Mouse (Mus musculus) forebrain, embryonic 15.5 days (tissue): ENCODE data around the gene Il27ra. TPM values are rescaled to one million over a fixed set of nuclear protein-coding genes. Genes with fewer than 3 reads are reported as not detected.

Source experiments
- ATAC-seq: fragments of 200-750 bp; cut with Nextera tagmentation; replicated peaks from 2 replicates; pipeline ENCODE4 v1.8.0; 2017; ENCODE audit warnings: mild to moderate bottlenecking, moderate TSS enrichment, moderate library complexity
- H3K27ac ChIP-seq: fragments of 300-500 bp; sonication (generic); replicated peaks from 2 replicates; pipeline ENCODE4 v1.5.1; 2015; ENCODE audit warnings: mild to moderate bottlenecking, inconsistent platforms
- H3K27me3 ChIP-seq: fragments of 300-500 bp; sonication (generic); 2 replicates; pipeline ENCODE4 v1.6.1; 2015; ENCODE audit warnings: inconsistent platforms
- H3K36me3 ChIP-seq: fragments of 300-500 bp; sonication (generic); 2 replicates; pipeline ENCODE4 v1.6.1; 2015; ENCODE audit warnings: mild to moderate bottlenecking, inconsistent platforms
- H3K4me1 ChIP-seq: fragments of 300-500 bp; sonication (generic); 2 replicates; pipeline ENCODE4 v1.6.1; 2015; ENCODE audit warnings: inconsistent platforms
- H3K4me2 ChIP-seq: fragments of 300-500 bp; sonication (generic); replicated peaks from 2 replicates; pipeline ENCODE4 v1.6.1; 2015; ENCODE audit warnings: mild to moderate bottlenecking, inconsistent platforms
- H3K4me3 ChIP-seq: fragments of 300-500 bp; sonication (generic); 2 replicates; pipeline ENCODE4 v1.5.1; 2015; ENCODE audit warnings: mild to moderate bottlenecking, inconsistent platforms
- H3K9ac ChIP-seq: fragments of 300-500 bp; sonication (generic); replicated peaks from 2 replicates; pipeline ENCODE4 v1.6.1; 2015; ENCODE audit warnings: mild to moderate bottlenecking, inconsistent platforms
- H3K9me3 ChIP-seq: fragments of 300-500 bp; sonication (generic); 2 replicates; pipeline ENCODE4 v1.6.1; 2016; ENCODE audit warnings: inconsistent platforms
- WGBS: fragments of 180-500 bp; shearing (Covaris S2); methylation state at CpG from one replicate; pipeline ENCODE4 v1.1.7; 2015; ENCODE audit warnings: mixed read lengths; 5-methylcytosine and 5-hydroxymethylcytosine counted together
- polyA plus RNA-seq: library from polyadenylated mRNA; unstranded; fragments of >200 nt; fragmentation: Nextera tagmentation; extraction: Ambion mirVana; gene quantifications from 2 replicates; pipeline ENCODE4 v1.2.1, GENCODE M21; 2015

Gene Il27ra
- polyA plus RNA-seq, 1 experiment from 2014 or later: 0.41 TPM

- H3K4me3 ChIP-seq: no peak overlapping the region
- H3K27ac ChIP-seq: no peak overlapping the region
- no peaks in the 10 kb centered on the region for H3K27me3 ChIP-seq
- no peak overlapping the region for H3K9ac ChIP-seq
- ATAC-seq: no peak
- 80% methylated on average over 8 of the region's 8 CpGs for WGBS
- H3K9me3 ChIP-seq: no peaks in the 10 kb centered on the region
- peaks cover 22% of the 10 kb centered on the region for H3K4me1 ChIP-seq
- no peak overlapping the region for H3K4me2 ChIP-seq
- H3K36me3 ChIP-seq: no peaks in the 10 kb centered on the region
Observed at GRCm38 (mm10) chr8:84063861-84064610, 21.6 kb upstream of the Il27ra start.

GRCm38 (mm10) chr8:84060245-84060644, 17.9 kb upstream of the Il27ra start:
- WGBS: 84% methylated on average over 2 of the region's 2 CpGs

GRCm38 (mm10) chr8:84059226-84059625, 16.8 kb upstream of the Il27ra start:
- Histone ChIP-seq H3K4me3 (no peak overlapping the region), H3K36me3 (no peaks in the 10 kb centered on the region), H3K4me2 (no peak overlapping the region), H3K9ac (no peak overlapping the region), H3K4me1 (no peaks in the 10 kb centered on the region), H3K9me3 (no peaks in the 10 kb centered on the region), H3K27ac (no peak overlapping the region), H3K27me3 (no peaks in the 10 kb centered on the region)
- ATAC-seq: no peak
- 95% methylated on average over 2 of the region's 2 CpGs for WGBS

More at GRCm38 (mm10) chr8:84060245-84060644, 17.9 kb upstream of the Il27ra start:
- Histone ChIP-seq H3K36me3 (no peaks in the 10 kb centered on the region), H3K9ac (no peak overlapping the region), H3K9me3 (no peaks in the 10 kb centered on the region), H3K4me2 (no peak overlapping the region), H3K4me3 (no peak overlapping the region), H3K27ac (no peak overlapping the region), H3K4me1 (no peaks in the 10 kb centered on the region), H3K27me3 (no peaks in the 10 kb centered on the region)
- ATAC-seq: no peak

GRCm38 (mm10) chr8:84057827-84058226, 15.4 kb upstream of the Il27ra start:
- no peaks in the 10 kb centered on the region for H3K27me3 ChIP-seq
- H3K4me3 ChIP-seq: no peak overlapping the region
- H3K9ac ChIP-seq: no peak overlapping the region
- ATAC-seq: no peak
- no peaks in the 10 kb centered on the region for H3K36me3 ChIP-seq
- H3K27ac ChIP-seq: no peak overlapping the region
- WGBS: 76% methylated on average over 1 of the region's 1 CpGs
- no peak overlapping the region for H3K4me2 ChIP-seq
- H3K9me3 ChIP-seq: no peaks in the 10 kb centered on the region
- H3K4me1 ChIP-seq: no peaks in the 10 kb centered on the region

GRCm38 (mm10) chr8:84053229-84053628, 10.8 kb upstream of the Il27ra start:
- H3K4me2 ChIP-seq: no peak overlapping the region
- no peak for ATAC-seq
- no peaks in the 10 kb centered on the region for H3K27me3 ChIP-seq
- no peaks in the 10 kb centered on the region for H3K9me3 ChIP-seq
- H3K4me3 ChIP-seq: no peak overlapping the region
- H3K36me3 ChIP-seq: no peaks in the 10 kb centered on the region
- 94% methylated on average over 5 of the region's 5 CpGs for WGBS
- H3K4me1 ChIP-seq: no peaks in the 10 kb centered on the region
- H3K27ac ChIP-seq: no peak overlapping the region
- H3K9ac ChIP-seq: no peak overlapping the region

GRCm38 (mm10) chr8:84052746-84053145, 10.4 kb upstream of the Il27ra start:
- H3K4me2 ChIP-seq: no peak overlapping the region
- no peak overlapping the region for H3K9ac ChIP-seq
- no peaks in the 10 kb centered on the region for H3K27me3 ChIP-seq
- H3K4me3 ChIP-seq: no peak overlapping the region
- 77% methylated on average over 3 of the region's 3 CpGs for WGBS
- H3K4me1 ChIP-seq: no peaks in the 10 kb centered on the region
- no peak overlapping the region for H3K27ac ChIP-seq
- no peaks in the 10 kb centered on the region for H3K36me3 ChIP-seq
- H3K9me3 ChIP-seq: no peaks in the 10 kb centered on the region
- no peak for ATAC-seq

GRCm38 (mm10) chr8:84048171-84048570, 5.8 kb upstream of the Il27ra start:
- no peak overlapping the region for H3K4me2 ChIP-seq
- H3K4me3 ChIP-seq: no peak overlapping the region
- H3K27me3 ChIP-seq: peaks cover 27% of the 10 kb centered on the region
- 0 out of 2 replicates have a peak, but pooled peaks cover 3% of the 10 kb centered on the region for H3K4me1 ChIP-seq
- WGBS: 83% methylated on average over 5 of the region's 5 CpGs
- no peak overlapping the region for H3K27ac ChIP-seq
- no peaks in the 10 kb centered on the region for H3K36me3 ChIP-seq
- no peaks in the 10 kb centered on the region for H3K9me3 ChIP-seq
- H3K9ac ChIP-seq: no peak overlapping the region
- ATAC-seq: no peak

GRCm38 (mm10) chr8:84046505-84046904, 4.1 kb upstream of the Il27ra start:
- Histone ChIP-seq H3K9me3 (no peaks in the 10 kb centered on the region), H3K36me3 (no peaks in the 10 kb centered on the region), H3K9ac (no peak overlapping the region), H3K4me3 (no peak overlapping the region), H3K27ac (no peak overlapping the region), H3K27me3 (peaks cover 42% of the 10 kb centered on the region), H3K4me1 (peaks cover 17% of the 10 kb centered on the region), H3K4me2 (no peak overlapping the region)
- 77% methylated on average over 3 of the region's 3 CpGs for WGBS
- ATAC-seq: no peak

GRCm38 (mm10) chr8:84044900-84045299, 2.5 kb upstream of the Il27ra start, which contains the start of gene Rln3:
Gene Rln3, minus strand, starts transcription at chr8:84045000.
- no peak for ATAC-seq
- H3K4me3 ChIP-seq: no peak within 1 kb of the TSS
- peaks cover 50% of the 10 kb centered on the region for H3K27me3 ChIP-seq
- no peaks in the 10 kb centered on the region for H3K36me3 ChIP-seq
- no peak within 1 kb of the TSS for H3K4me2 ChIP-seq
- WGBS: 12% methylated on average over 9 of the region's 9 CpGs
- H3K4me1 ChIP-seq: peaks cover 17% of the 10 kb centered on the region
- no peaks in the 10 kb centered on the region for H3K9me3 ChIP-seq
- no peak within 1 kb of the TSS for H3K9ac ChIP-seq
- H3K27ac ChIP-seq: no peak within 1 kb of the TSS

GRCm38 (mm10) chr8:84044103-84044502, 1.7 kb upstream of the Il27ra start:
- peaks cover 50% of the 10 kb centered on the region for H3K27me3 ChIP-seq
- no peak overlapping the region for H3K4me3 ChIP-seq
- H3K27ac ChIP-seq: no peak overlapping the region
- H3K4me1 ChIP-seq: peaks cover 17% of the 10 kb centered on the region
- no peak overlapping the region for H3K4me2 ChIP-seq
- ATAC-seq: no peak
- 2% methylated on average over 7 of the region's 7 CpGs for WGBS
- H3K9me3 ChIP-seq: no peaks in the 10 kb centered on the region
- no peak overlapping the region for H3K9ac ChIP-seq
- no peaks in the 10 kb centered on the region for H3K36me3 ChIP-seq

GRCm38 (mm10) chr8:84042948-84043342, 556 bp upstream of the Il27ra start:
- WGBS: 45% methylated on average over 12 of the region's 12 CpGs
- no peak for ATAC-seq
- Histone ChIP-seq H3K27ac (no peak overlapping the region), H3K4me2 (peak overlapping the region; percentile 63; the same call in 1 of the 2 replicates), H3K36me3 (no peaks in the 10 kb centered on the region), H3K9ac (no peak overlapping the region), H3K4me3 (no peak overlapping the region), H3K9me3 (no peaks in the 10 kb centered on the region), H3K4me1 (peaks cover 17% of the 10 kb centered on the region), H3K27me3 (peaks cover 59% of the 10 kb centered on the region)

GRCm38 (mm10) chr8:84039050-84039449, 3.3 kb downstream of the Il27ra start:
- H3K4me3 ChIP-seq: no peak overlapping the region
- H3K36me3 ChIP-seq: no peaks in the 10 kb centered on the region
- H3K27ac ChIP-seq: no peak overlapping the region
- H3K4me2 ChIP-seq: no peak overlapping the region
- 9% methylated on average over 5 of the region's 5 CpGs for WGBS
- H3K9me3 ChIP-seq: no peaks in the 10 kb centered on the region
- ATAC-seq: 0 out of 2 replicates have a peak, but pooled peaks have one; percentile 29
- peaks cover 14% of the 10 kb centered on the region for H3K4me1 ChIP-seq
- peaks cover 48% of the 10 kb centered on the region for H3K27me3 ChIP-seq
- no peak overlapping the region for H3K9ac ChIP-seq

- no peak overlapping the region for H3K27ac ChIP-seq
- H3K4me3 ChIP-seq: no peak overlapping the region
- H3K9me3 ChIP-seq: no peaks in the 10 kb centered on the region
- peaks cover 37% of the 10 kb centered on the region for H3K27me3 ChIP-seq
- peaks cover 14% of the 10 kb centered on the region for H3K4me1 ChIP-seq
- WGBS: 78% methylated on average over 5 of the region's 5 CpGs
- no peak overlapping the region for H3K9ac ChIP-seq
- ATAC-seq: no peak
- no peaks in the 10 kb centered on the region for H3K36me3 ChIP-seq
- H3K4me2 ChIP-seq: no peak overlapping the region
Observed at GRCm38 (mm10) chr8:84038015-84038414, 4.4 kb downstream of the Il27ra start.
